11 mouse cellular contexts compared by ENCODE assay signal in the genomic region with DNA sequence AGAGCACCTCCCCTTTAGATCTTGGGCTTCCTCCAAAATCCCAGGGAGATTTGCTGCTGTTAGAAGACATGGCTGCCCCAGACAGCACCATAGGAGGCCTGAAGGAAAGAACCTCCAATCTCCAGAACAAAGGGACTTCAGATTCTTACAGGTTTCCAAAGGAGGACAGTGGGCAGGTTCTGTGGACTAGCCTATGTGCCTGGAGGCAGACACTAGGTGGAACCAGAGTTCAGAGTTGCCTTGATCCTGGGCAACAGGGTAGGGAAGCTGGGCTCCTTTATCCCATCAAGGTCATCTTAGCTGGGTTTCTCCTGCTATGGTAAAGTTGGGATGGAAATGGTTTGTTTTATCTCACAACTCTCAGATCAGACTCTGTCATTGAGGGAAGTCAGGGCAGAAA. TPM values are rescaled to one million over a fixed set of nuclear protein-coding genes. Genes with fewer than 3 reads are reported as not detected.
DNase-seq lines count a peak whose midpoint lies in the region; ATAC-seq and TF ChIP-seq lines count a peak whose summit lies in the region.
"Had no signal": no experiment of that assay in that cellular context is flagged by ENCODE, and none has a peak within 500 bp of the region (broad histone marks: within the 10 kb centered on the region; RNA-seq: fewer than 3 reads in every experiment).

No protein-coding gene starts in this region.

- TF ChIP-seq POLR2A in brain, embryonic 14.5 days (IDR thresholded peaks at IDR 0.05; ENCODE audit: borderline replicate concordance, extremely low read depth, insufficient read depth, insufficient read length, poor library complexity, severe bottlenecking), result no peak

- H3K36me3 ChIP-seq in hindbrain, embryonic 11.5 days (ENCODE audit: control insufficient read depth, insufficient read depth, low read length), result no peaks in the 10 kb centered on the region
- H3K36me3 ChIP-seq: embryonic facial prominence, embryonic 13.5 days; lung, embryonic 15.5 days had no signal

- no peaks in the 10 kb centered on the region for H3K4me1 ChIP-seq in hindbrain, embryonic 11.5 days (replicated peaks; ENCODE audit: control insufficient read depth, insufficient read depth, low read length)
- H3K4me1 ChIP-seq: embryonic facial prominence, embryonic 13.5 days; lung, embryonic 15.5 days had no signal

- H3K9me3 ChIP-seq in hindbrain, embryonic 11.5 days (ENCODE audit: control insufficient read depth, low read length), result no peaks in the 10 kb centered on the region
- H3K9me3 ChIP-seq: embryonic facial prominence, embryonic 13.5 days; lung, embryonic 15.5 days had no signal

- no peak overlapping the region for H3K27ac ChIP-seq in hindbrain, embryonic 11.5 days (ENCODE audit: low read depth, low read length)
- H3K27ac ChIP-seq: embryonic facial prominence, embryonic 13.5 days; lung, embryonic 15.5 days had no signal

- H3K9ac ChIP-seq in hindbrain, embryonic 11.5 days (ENCODE audit: low read depth, low read length), result no peak overlapping the region
- H3K9ac ChIP-seq: embryonic facial prominence, embryonic 13.5 days; lung, embryonic 15.5 days had no signal

- no peaks in the 10 kb centered on the region for H3K27me3 ChIP-seq in hindbrain, embryonic 11.5 days (ENCODE audit: control insufficient read depth, insufficient read depth, low read length)
- H3K27me3 ChIP-seq: embryonic facial prominence, embryonic 13.5 days; lung, embryonic 15.5 days had no signal

- TF ChIP-seq CTCF in brain, embryonic 14.5 days (IDR thresholded peaks at IDR 0.05; ENCODE audit: borderline replicate concordance, extremely low read depth, insufficient read depth, insufficient read length), result 0 out of 2 replicates have a peak, but pooled peaks have one; percentile 5

- DNase-seq in adrenal gland, postnatal 10 days, result peak; percentile 40
- no peak for DNase-seq in adrenal gland, postnatal 25 days
- peak; percentile 33 to 43 for DNase-seq in lung, adult 18-20 months
- DNase-seq in lung, postnatal 25 days (ENCODE audit: low spot score), result no peak
- DNase-seq in brain, embryonic 14.5 days (ENCODE audit: low read depth), result no peak
- peak; percentile 11 for DNase-seq in retina, postnatal 7 days (ENCODE audit: low read depth, low spot score)
- no peak for DNase-seq in hindbrain, embryonic 11.5 days (ENCODE audit: low spot score)
- no peak for DNase-seq in cerebellum, adult 11-12 months
- DNase-seq: heart, adult 18-20 months had no signal

- no peak overlapping the region for H3K4me3 ChIP-seq in hindbrain, embryonic 11.5 days (ENCODE audit: low read depth, low read length)
- H3K4me3 ChIP-seq: embryonic facial prominence, embryonic 13.5 days; lung, embryonic 15.5 days had no signal

- no peak for ATAC-seq in hindbrain, embryonic 11.5 days (ENCODE audit: low FRiP score)

- H3K4me2 ChIP-seq in hindbrain, embryonic 11.5 days (replicated peaks; ENCODE audit: low read depth, low read length), result no peak overlapping the region
- H3K4me2 ChIP-seq: embryonic facial prominence, embryonic 13.5 days; lung, embryonic 15.5 days had no signal

RNA-seq across cellular contexts. Expression of gene Eif2a, which starts 14.0 kb away (rescaled TPM):
- 10 to 100 TPM; 57.2 to 61.4 TPM for total RNA-seq in adrenal gland, postnatal 10 days (2021)
- total RNA-seq in adrenal gland, postnatal 25 days (2021), result 55.7 and 56.2 TPM in 2 replicates
- 39.9 and 40.9 TPM in 2 replicates for polyA plus RNA-seq in brain, embryonic 14.5 days (2012; rRNA removed)
- polyA plus RNA-seq in hindbrain, embryonic 11.5 days (2014; fragmentation: Nextera tagmentation; extraction: Ambion mirVana), result 65.1 and 68.5 TPM in 2 replicates

RNA-seq across cellular contexts. Expression of gene Serp1, which starts 14.1 kb away (rescaled TPM):
- 10 to 100 TPM; 55.3 to 72.1 TPM for total RNA-seq in adrenal gland, postnatal 10 days (2021)
- 83.3 and 90.6 TPM in 2 replicates for total RNA-seq in adrenal gland, postnatal 25 days (2021)
- 30.4 and 32.7 TPM in 2 replicates for polyA plus RNA-seq in brain, embryonic 14.5 days (2012; rRNA removed)
- 149 and 153 TPM in 2 replicates for polyA plus RNA-seq in hindbrain, embryonic 11.5 days (2014; fragmentation: Nextera tagmentation; extraction: Ambion mirVana)

Comparison
In these comparisons a context has a peak if more than half of its experiments do, and no peak if none do; other contexts are left out.
1. DNase-seq: peak in adrenal gland, postnatal 10 days (single experiment), lung, adult 18-20 months (2 of 2) and retina, postnatal 7 days (single experiment); none in adrenal gland, postnatal 25 days (single experiment), lung, postnatal 25 days (single experiment), brain, embryonic 14.5 days (single experiment), hindbrain, embryonic 11.5 days (single experiment) and cerebellum, adult 11-12 months (single experiment).